Mouse (Mus musculus) spleen, adult 2 months (tissue): ENCODE results near the gene Gm9944.

Experiments
- CTCF ChIP-seq: fragments of 200-500 bp; IDR thresholded peaks from 2 replicates; pipeline ENCODE4 v1.5.1; 2011; ENCODE audit warnings: mild to moderate bottlenecking, inconsistent platforms; ENCODE audit not compliant: insufficient read depth, insufficient read length, insufficient replicate concordance; ENCODE audit errors: extremely low read depth
- POLR2A ChIP-seq: fragments of 200-500 bp; IDR thresholded peaks from 2 replicates; pipeline ENCODE4 v1.6.1; 2011; ENCODE audit warnings: low read depth, low read length, inconsistent platforms

- no peak for TF ChIP-seq CTCF
- no peak for TF ChIP-seq POLR2A
These were observed 28.5 kb downstream of the Gm9944 start for GRCm38 (mm10) chr4:144424590-144424989.
